Mouse (Mus musculus) urinary bladder, postnatal 25 days (tissue): ENCODE results near the gene Diablo.
"Not testable (repeated sequence)": the region's sequence is repeated elsewhere in the genome, so short reads cannot be mapped to it uniquely, and the experiment has no call there.

Experiments used
- DNase-seq: peaks from one replicate; pipeline ENCODE4 v3.0.0; 2022; ENCODE audit warnings: low spot score

Gene Diablo

GRCm38 (mm10) chr5:123523692-123524392, at the start of gene Diablo:
Gene Diablo, minus strand, starts transcription at chr5:123524176.
- peak; percentile 98 for DNase-seq

DNA sequence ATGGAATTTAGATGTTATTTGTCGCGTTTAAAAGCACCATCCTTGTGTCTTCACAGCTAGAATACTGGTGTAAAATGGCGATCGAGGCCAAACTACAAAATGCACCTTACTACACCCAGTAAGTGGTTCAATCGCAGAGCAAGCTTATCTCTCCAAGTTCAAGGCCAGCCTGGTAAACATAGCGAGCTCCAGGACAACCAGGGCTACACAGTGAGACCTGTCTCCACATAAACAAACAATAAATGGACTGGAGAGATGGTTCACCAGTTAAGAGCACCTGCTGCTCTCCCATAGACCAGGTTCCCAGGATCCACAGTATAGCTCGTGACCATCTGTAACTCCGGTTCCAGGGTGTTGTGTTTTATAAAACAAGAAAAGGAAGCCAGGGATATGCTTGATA, 49.4 kb upstream of the Diablo start:
- no peak for DNase-seq

DNA sequence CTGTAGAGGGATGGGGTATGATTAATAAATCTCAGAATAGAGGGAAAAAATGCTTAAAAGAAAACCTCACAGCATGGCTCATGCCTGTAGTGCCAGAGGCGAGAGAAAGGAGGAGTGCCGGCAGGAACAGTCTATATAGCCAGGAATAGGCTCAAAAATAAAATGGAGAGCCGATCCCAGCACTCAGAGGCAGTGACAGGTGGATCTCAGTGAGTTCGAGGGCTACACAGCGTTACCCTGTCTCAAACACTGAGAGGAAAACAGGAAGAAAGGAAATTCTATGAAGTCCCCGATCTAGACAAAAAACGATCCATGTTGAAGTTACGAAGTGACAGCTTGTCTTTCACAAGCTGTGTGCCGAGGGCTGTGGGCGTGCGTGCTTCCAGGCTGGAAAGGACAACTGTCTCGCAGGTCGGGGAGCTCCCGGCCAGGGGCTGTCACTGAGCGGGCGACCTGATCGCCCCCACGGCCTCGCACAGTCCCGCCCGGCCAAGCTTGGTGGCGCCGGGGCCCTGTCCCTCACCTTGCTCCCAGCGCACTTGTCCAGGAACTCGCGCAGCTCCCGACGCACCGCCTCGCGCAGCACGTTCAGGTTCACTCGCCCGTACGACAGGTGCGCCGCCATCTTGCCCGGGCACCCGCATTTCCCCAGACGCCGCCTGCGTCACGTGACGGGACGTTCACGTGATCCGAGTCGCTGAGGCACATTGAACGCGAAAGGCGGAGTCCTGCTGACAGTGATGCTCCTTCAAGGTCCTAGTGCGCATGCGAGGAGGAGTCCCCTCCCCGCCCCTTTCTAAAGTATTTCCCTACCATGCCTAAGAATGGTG, 48.6 kb upstream of the Diablo start, which contains the start of gene Vps33a:
Vps33a (minus strand) TSS at position 682 of the 830 bp plus-strand sequence.
- peak; percentile 96 for DNase-seq

DNA sequence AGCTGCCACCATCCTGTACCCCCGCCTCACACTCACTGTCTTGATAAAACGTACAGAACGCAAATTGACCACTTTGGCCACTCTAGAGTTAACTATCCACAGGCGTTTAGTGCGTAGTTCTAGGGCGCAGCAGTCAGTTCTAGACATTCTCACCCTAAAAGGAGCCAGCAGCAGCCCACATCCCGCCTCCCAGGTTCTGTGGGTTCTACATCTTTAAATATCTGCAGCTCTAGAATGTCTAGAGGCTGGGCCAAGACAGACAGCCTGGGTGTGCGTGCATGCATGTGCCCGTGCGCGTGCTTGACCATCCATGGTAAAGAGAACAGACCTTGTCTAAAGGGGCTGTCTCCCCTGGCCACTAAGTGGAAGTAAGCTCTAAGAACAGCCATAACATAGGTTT, 37.2 kb upstream of the Diablo start:
- DNase-seq: no peak

DNA sequence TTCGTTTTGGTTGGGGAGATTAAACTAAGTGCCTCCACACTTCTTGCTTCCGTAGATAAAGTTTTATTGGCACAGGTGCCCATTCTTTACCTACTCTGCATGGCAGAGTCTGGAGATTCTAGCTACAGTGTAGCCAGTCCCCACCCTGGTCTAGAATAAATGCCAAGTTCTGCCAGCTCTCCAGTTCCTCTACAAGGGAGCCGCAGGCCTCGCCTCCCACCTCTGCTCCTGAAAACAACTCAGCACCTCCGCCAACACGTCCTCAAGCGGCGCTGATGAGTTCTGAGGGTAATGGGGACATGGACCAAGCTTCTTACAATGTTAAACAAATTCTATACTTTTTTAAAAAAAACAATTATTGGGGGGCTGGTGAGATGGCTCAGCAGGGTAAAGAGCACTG, 35.6 kb upstream of the Diablo start:
- DNase-seq: no peak

DNA sequence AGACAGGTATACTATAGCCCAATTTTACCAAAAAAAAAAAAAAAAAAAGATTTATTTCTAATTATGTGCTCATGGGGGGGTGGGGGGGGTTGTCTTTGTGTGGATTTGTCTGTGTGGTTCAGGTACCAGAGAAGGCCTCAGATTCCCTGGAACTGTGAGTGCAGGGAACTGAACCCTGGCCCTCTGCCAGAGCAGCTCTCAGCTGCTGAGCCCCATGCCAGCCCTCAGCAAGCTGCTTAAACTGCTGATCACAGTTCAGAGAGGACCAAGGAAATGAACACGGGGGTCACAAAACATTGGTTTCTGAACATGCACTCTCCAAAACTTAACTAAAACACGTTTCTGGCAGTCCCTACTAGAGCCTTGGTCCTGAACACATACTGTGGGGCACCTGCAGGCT, 32.5 kb upstream of the Diablo start:
- DNase-seq: peak; percentile 3

- DNase-seq: peak; percentile 1
Observed at GRCm38 (mm10) chr5:123555693-123556092, 31.7 kb upstream of the Diablo start.

GRCm38 (mm10) chr5:123533801-123534200, 9.8 kb upstream of the Diablo start:
- DNase-seq: peak; percentile 1

- peak; percentile 1 for DNase-seq
Observed at GRCm38 (mm10) chr5:123530056-123530455, 6.1 kb upstream of the Diablo start.

DNA sequence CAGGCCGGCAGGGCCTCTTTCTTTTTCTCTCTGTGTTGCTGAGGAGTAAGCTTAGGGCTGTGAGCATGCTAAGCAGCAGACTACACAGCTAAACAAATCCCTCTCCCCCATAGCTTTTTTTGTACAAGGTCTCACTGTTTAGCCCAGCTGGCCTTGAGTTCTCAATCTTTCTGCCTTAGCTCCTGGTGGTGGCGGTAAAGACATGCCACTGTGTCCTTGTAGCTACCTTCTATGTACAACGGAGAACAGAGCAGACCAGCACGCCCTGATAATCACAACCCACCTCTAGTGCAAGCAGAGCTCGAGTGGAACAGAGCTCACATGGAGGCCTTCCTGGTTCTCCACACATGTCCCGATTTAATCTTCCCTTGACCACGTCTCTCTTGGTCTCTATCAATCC, 4.7 kb upstream of the Diablo start:
- peak; percentile 1 for DNase-seq

DNA sequence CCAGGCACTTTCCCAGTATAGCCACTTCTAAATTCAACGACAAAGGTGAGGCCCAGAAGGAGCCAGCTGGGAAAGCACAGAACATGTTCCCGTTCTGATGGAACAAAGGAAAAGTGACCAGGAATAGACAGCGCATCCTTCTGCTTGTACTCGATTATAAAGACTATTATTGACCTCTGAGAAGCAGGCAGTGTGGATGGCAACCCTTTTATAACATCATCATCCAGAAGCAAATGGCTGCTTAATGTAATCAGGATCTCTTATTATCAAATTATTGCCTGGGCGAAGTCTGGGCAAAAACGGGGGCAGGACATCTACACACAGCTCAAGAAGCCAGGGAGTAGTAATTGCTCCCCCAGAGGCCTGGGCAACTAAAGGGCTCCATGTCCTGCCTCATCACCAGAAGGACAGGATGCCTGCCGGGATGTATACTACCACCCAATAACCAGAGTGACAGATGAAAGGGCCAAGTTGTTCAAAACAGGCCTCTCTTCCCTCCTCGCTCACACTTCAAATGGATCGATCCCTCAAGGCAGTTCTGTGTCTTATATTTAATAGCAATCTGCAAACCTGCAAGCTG, 2.0 kb upstream of the Diablo start:
- DNase-seq: peak; percentile 0

GRCm38 (mm10) chr5:123525281-123525680, 1.3 kb upstream of the Diablo start, which contains the start of gene Gm49027:
Gene Gm49027, minus strand, starts transcription at chr5:123525488.
- DNase-seq: peak; percentile 1

GRCm38 (mm10) chr5:123524393-123524750, 396 bp upstream of the Diablo start:
- no peak for DNase-seq

DNA sequence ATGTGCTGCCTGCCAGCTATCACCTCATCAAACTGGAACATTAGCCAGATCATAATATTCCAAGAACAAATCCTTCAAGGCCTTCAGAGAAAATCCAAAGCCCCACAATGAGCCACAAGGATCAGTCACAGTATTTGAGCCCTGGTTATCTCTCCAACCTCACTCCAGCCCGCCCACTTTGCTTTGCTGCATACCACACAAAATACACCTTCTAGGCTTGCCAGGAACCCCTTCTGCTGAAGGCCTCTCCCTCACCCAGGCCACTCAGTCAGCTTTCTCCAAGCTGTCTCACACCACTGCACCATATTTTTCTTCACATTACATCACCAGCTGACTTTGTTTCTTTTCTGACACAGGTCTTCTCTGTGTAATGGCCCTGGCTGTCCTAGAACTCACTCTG, 1.8 kb downstream of the Diablo start:
- DNase-seq: no peak

GRCm38 (mm10) chr5:123521621-123522020, 2.4 kb downstream of the Diablo start:
- DNase-seq: no peak

DNA sequence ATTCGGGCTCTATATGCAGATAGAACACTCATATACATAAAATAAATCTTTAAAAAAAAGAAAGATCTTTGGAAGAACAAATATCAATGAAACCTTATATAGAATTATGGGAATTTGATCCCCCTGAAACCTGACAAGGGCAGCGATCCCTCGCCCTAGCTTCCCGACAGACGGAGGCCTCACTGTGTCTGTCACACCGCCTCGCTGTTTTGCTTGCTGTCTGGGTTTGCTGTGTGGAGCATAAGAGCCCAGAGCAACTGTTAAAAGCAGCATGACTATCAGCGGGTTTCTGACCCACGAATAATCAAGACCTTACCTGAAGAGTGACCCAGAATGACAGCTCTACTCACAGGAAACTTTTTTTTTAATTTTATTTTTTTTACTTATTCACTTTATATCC, 3.3 kb downstream of the Diablo start:
- DNase-seq: no peak

DNA sequence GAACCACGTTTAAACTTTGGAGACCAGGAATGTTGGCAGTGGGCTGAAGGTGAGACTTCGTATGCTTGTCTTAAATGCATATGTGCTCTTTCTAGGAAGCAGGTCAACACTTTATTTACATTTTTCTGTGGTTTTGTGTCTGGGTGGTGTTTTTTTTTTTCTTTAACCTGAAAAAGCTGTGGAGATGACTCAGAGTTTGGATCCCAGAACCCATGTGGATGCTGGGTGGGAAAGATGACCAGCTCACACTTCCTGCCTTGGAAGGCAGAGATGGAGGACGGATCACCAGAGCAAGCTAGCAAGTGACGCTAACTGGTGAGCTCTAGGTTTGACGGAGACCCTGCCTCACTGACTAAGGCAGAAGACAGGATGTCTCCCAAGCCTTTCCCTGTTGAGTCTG, 9.1 kb downstream of the Diablo start:
- DNase-seq: no peak

DNA sequence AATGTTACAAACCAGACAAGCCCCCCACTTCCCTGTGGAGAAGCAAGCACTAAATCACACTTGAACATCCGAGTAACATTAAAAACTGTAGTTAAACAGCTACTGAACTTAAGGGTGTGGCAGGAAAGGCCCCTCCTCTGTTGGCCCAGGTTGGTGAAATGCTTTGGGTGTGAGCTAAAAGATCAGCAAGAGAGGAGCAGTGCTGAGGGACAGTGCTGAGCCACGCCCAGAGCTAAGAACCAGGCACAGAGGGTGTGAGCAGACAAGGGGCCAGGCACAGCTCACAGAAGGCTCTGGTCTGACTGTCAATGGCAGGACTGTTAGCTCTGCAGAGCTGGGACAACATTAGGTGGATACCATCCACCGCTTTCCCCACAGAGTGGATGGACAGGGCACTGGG, 11.9 kb downstream of the Diablo start:
- DNase-seq: no peak

DNA sequence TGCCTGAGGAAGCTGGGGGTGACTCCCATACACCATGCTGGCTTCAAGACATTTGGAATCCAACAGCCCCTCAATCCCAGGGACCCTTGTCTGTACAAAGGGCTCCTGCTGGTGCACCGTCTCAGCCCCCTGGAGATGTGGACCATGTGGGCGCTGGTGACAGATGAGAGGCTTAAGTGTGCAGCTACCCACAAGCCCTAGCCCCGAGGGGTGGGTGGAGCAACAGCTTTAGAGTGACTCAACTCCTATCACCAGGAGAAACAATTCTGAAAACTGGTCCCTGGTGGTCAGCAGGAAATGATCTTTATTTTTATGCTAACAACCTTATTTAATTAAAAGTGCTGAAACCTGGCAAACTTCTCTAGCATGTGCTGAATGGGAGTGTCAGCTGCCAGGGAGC, 12.6 kb downstream of the Diablo start:
- DNase-seq: not testable (repeated sequence)

GRCm38 (mm10) chr5:123510160-123510559, 13.8 kb downstream of the Diablo start, which contains the start of gene B3gnt4:
Gene B3gnt4, plus strand, starts transcription at chr5:123510460.
- DNase-seq: no peak

DNA sequence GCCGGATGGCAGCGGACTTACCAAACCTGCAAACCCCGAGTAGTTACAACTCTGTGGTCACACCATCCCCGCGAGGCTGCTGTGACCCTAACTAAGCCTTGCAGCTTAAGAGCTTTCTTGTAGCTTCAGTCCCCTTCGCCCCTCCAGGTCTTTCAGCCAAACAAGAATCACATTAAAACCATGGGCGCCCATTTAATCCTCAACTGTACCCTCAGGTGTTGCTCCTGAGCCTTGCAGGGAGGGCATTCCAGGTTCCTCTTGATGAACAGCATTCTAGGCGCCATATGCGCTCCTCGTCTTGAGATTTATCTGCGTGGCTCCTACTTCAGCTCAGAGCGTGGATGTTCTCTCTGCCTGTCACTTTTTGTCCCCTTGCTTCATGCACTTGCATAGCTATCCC, 15.1 kb downstream of the Diablo start:
- no peak for DNase-seq

DNA sequence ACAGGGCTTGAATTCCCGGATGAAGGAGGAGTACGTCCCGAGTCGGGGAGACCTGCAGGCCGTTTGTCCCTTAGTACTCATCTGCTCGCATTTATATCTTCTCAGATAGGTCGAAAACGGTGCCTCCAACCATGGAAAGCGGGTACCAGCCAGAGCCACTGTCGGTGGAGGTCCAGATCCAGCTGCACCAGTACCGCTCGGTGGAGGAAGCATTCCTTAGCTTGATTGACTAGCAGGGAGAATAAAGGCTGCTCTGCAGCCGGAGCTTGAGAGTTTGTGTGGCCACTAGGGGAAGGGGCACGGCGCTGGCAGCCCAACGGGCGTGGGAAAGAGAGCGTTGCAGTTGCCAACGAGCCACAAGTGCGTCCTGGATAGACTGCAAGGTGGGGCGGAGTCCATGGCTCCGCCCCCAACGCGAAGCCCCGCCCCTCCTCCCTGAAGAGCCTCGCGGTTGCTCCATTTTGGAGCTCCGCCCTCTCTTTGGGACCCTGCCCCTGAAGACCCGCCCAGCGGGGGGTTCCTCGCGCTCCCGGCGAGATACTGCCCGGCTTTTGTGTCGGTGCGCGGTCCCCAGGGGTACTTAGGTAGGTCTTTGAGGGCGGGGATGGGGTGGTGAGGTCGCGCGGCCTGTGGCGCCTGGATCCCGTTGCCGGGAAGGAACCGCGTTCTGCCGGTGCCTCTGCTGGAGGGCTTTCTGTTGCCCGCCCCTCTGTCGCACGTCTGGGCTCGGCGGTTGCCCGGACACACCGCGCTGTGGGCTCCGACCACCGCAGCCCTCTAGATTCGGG, 15.8 kb downstream of the Diablo start:
- DNase-seq: peak; percentile 69
